Mouse (Mus musculus) bone marrow macrophage, adult 2 months (primary cell): ENCODE measurements at regions not wholly inside any gene's neighbourhood (a gene's known extent, or its start where the extent isn't known, plus 50 kb on each side); places are given as distances from the start of the nearest gene placed in this dataset.

Experiments used
- CTCF ChIP-seq: IDR thresholded peaks from 2 replicates; pipeline ENCODE4 v1.5.1; 2012; ENCODE audit warnings: low read depth, mild to moderate bottlenecking, low read length, moderate library complexity
- POLR2A ChIP-seq: IDR thresholded peaks from 2 replicates; pipeline ENCODE4 v1.6.1; 2012; ENCODE audit warnings: mild to moderate bottlenecking, low read depth, low read length, borderline replicate concordance

GRCm38 (mm10) chr1:128999741-129000517 is 273.2 kb upstream of the Thsd7b start:
- no peak for TF ChIP-seq CTCF
- TF ChIP-seq POLR2A = no peak
